Mouse (Mus musculus): ENCODE measurements at regions not wholly inside any gene's neighbourhood (a gene's known extent, or its start where the extent isn't known, plus 50 kb on each side); places are given as distances from the start of the nearest gene placed in this dataset.

DNA sequence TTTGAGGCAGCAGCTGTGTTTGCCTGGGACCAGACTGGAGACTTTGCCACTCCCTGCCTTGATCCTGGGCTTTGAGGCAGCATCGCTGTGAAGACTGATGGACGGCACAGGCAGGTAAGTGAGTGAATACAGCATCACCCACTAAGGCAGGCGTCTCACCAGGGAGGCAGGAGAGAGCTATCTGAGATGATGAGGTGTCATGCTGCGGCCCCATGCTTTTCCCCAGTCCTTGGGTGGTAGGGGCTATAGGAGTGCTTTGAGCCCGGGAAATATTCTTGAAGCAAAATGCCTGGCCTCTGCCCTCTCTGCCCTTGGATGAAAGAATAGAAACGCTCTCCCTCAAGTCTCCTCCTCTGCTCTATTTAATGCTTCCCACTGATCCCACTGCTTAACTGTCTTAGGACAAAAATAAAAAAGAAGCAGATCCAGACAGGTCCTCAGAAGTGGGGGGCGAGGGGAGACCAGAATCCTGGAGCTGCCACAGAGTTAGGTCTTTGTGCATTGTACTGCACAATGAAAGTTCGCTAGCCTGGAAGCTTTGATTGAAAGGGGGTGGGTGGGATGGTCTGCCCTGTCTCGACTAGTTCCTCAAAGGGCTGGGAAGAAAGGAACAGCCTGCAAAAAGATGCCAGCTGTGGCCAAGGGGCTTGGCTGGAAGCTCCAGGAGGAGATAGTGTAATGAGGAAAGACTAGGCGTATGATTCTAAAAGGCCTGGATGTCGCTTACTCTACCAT, 117.4 kb upstream of the Cdh5 start:
- no peak for DNase-seq (ENCODE audit: low read depth, low spot score)
- Histone ChIP-seq H3K9me3 (ENCODE audit: control insufficient read depth, insufficient read depth, low read depth, low read length) (no peaks in the 10 kb centered on the region), H3K36me3 (ENCODE audit: control insufficient read depth, insufficient read depth, low read length, poor library complexity, severe bottlenecking) (no peaks in the 10 kb centered on the region), H3K27ac (ENCODE audit: insufficient read depth, low read depth, low read length, poor library complexity, severe bottlenecking) (no peak overlapping the region), H3K4me1 (ENCODE audit: control insufficient read depth in 2 of 2, insufficient read depth in 2 of 2, low read length in 2 of 2, poor library complexity in 1 of 2) (no peaks in the 10 kb centered on the region), H3K9ac (ENCODE audit: insufficient read depth, low read depth, low read length, poor library complexity, severe bottlenecking) (no peak overlapping the region), H3K4me3 (ENCODE audit: insufficient read depth in 1 of 2, low read depth in 1 of 2, low read length in 2 of 2, poor library complexity in 1 of 2, severe bottlenecking in 1 of 2) (no peak overlapping the region)
- in situ Hi-C loops (cut with MboI; ENCODE audit: low sequenced_read_pairs in 2 of 2, unreplicated experiment in 2 of 2): no loop called here
- no peak for TF ChIP-seq HCFC1 (IDR thresholded peaks at IDR 0.05; ENCODE audit: borderline replicate concordance, insufficient read depth, low read length)
- TF ChIP-seq CHD2 (IDR thresholded peaks at IDR 0.05; ENCODE audit: low read depth, low read length): no peak
- no peak for TF ChIP-seq ZC3H11A (IDR thresholded peaks at IDR 0.05; ENCODE audit: borderline replicate concordance, low read depth, low read length)
- no peak for TF ChIP-seq ZNF384 (IDR thresholded peaks at IDR 0.05; ENCODE audit: low read depth, low read length)
- no peak for TF ChIP-seq MAFK (IDR thresholded peaks at IDR 0.05; ENCODE audit: insufficient read depth, low read depth, low read length)

DNA sequence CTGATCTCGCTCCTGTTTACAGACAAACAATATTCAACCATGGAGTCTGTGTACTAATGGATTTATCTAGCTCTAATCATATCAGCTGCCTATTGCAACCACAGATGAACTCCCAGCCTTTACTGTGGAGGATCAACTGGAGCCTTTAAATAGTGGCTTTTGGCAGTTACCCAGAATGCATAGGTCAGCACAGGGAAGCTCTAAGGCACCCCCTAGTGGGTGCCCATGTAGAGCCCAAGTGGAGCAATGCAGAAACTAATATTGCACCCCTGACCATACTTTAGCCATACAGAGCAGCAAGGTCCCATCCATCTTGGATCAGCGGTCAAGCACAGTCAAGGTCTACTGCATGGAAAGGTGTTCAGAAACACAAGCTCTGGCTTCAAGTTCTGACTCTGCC, 115.8 kb upstream of the Cdh5 start:
- Histone ChIP-seq H3K27ac (ENCODE audit: insufficient read depth, low read depth, low read length, poor library complexity, severe bottlenecking) (no peak overlapping the region), H3K4me1 (ENCODE audit: control insufficient read depth in 2 of 2, insufficient read depth in 2 of 2, low read length in 2 of 2, poor library complexity in 1 of 2) (no peaks in the 10 kb centered on the region), H3K9me3 (ENCODE audit: control insufficient read depth, insufficient read depth, low read depth, low read length) (no peaks in the 10 kb centered on the region), H3K36me3 (ENCODE audit: control insufficient read depth, insufficient read depth, low read length, poor library complexity, severe bottlenecking) (no peaks in the 10 kb centered on the region), H3K4me3 (ENCODE audit: insufficient read depth in 1 of 2, low read depth in 1 of 2, low read length in 2 of 2, poor library complexity in 1 of 2, severe bottlenecking in 1 of 2) (no peak overlapping the region), H3K9ac (ENCODE audit: insufficient read depth, low read depth, low read length, poor library complexity, severe bottlenecking) (no peak overlapping the region)
- in situ Hi-C loops (cut with MboI; ENCODE audit: low sequenced_read_pairs in 2 of 2, unreplicated experiment in 2 of 2): no loop called here
- DNase-seq (ENCODE audit: low read depth, low spot score): no peak
- no peak for TF ChIP-seq CHD2 (IDR thresholded peaks at IDR 0.05; ENCODE audit: low read depth, low read length)
- no peak for TF ChIP-seq HCFC1 (IDR thresholded peaks at IDR 0.05; ENCODE audit: borderline replicate concordance, insufficient read depth, low read length)
- no peak for TF ChIP-seq ZNF384 (IDR thresholded peaks at IDR 0.05; ENCODE audit: low read depth, low read length)
- TF ChIP-seq ZC3H11A (IDR thresholded peaks at IDR 0.05; ENCODE audit: borderline replicate concordance, low read depth, low read length): no peak
- TF ChIP-seq MAFK (IDR thresholded peaks at IDR 0.05; ENCODE audit: insufficient read depth, low read depth, low read length): no peak

DNA sequence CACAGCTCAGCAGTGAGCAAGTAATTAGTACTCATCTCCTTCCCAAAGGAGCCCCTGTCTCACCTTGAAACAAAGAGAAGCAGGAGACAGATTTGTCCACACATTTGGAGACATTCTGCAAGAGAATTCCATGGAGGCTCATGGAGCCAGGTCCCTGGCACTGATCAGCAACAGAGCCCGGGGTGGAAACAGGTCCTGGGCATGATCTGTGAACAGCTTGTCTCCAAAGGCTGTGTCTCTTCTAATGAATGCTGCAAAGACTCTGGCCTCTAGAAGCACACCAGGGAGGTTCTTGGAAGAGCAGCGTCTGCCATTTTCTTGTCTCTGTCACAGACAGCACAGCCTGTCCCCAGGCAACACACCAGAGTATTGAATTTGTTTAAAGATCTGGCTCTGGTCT, 107.5 kb upstream of the Cdh5 start:
- Histone ChIP-seq H3K36me3 (ENCODE audit: control insufficient read depth, insufficient read depth, low read length, poor library complexity, severe bottlenecking) (no peaks in the 10 kb centered on the region), H3K9ac (ENCODE audit: insufficient read depth, low read depth, low read length, poor library complexity, severe bottlenecking) (no peak overlapping the region), H3K27ac (ENCODE audit: insufficient read depth, low read depth, low read length, poor library complexity, severe bottlenecking) (no peak overlapping the region), H3K9me3 (ENCODE audit: control insufficient read depth, insufficient read depth, low read depth, low read length) (no peaks in the 10 kb centered on the region), H3K4me1 (ENCODE audit: control insufficient read depth in 2 of 2, insufficient read depth in 2 of 2, low read length in 2 of 2, poor library complexity in 1 of 2) (no peaks in the 10 kb centered on the region), H3K4me3 (ENCODE audit: insufficient read depth in 1 of 2, low read depth in 1 of 2, low read length in 2 of 2, poor library complexity in 1 of 2, severe bottlenecking in 1 of 2) (no peak overlapping the region)
- no peak for TF ChIP-seq MAFK (IDR thresholded peaks at IDR 0.05; ENCODE audit: insufficient read depth, low read depth, low read length)
- no peak for TF ChIP-seq ZNF384 (IDR thresholded peaks at IDR 0.05; ENCODE audit: low read depth, low read length)
- no peak for TF ChIP-seq CHD2 (IDR thresholded peaks at IDR 0.05; ENCODE audit: low read depth, low read length)
- no peak for TF ChIP-seq HCFC1 (IDR thresholded peaks at IDR 0.05; ENCODE audit: borderline replicate concordance, insufficient read depth, low read length)
- TF ChIP-seq ZC3H11A (IDR thresholded peaks at IDR 0.05; ENCODE audit: borderline replicate concordance, low read depth, low read length): no peak
- DNase-seq (ENCODE audit: low read depth, low spot score): no peak
- in situ Hi-C loops (cut with MboI; ENCODE audit: low sequenced_read_pairs in 2 of 2, unreplicated experiment in 2 of 2): no loop called here

DNA sequence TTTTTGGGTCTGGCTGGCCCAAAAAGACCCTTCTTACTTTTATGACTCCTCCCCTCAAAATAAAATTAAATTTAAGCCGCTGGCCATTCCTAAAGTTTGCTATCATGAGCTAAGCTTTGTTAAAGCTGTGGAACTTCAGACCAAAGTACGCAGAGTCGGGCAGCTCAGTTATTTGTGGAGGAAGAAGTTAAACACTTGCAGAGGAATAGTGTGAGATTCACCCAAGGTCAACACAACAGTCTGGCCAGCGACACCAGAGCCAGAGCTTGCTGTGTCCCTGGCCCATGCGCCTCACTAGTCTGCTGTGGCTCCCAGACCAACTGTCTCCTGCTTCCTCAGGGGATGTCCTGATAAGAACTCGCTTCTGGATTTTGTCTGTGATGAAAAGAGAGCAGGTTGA, 103.3 kb upstream of the Cdh5 start:
- H3K36me3 ChIP-seq (ENCODE audit: control insufficient read depth, insufficient read depth, low read length, poor library complexity, severe bottlenecking): no peaks in the 10 kb centered on the region
- in situ Hi-C loops (cut with MboI; ENCODE audit: low sequenced_read_pairs in 2 of 2, unreplicated experiment in 2 of 2): no loop called here
- no peaks in the 10 kb centered on the region for H3K9me3 ChIP-seq (ENCODE audit: control insufficient read depth, insufficient read depth, low read depth, low read length)
- H3K4me1 ChIP-seq (ENCODE audit: control insufficient read depth in 2 of 2, insufficient read depth in 2 of 2, low read length in 2 of 2, poor library complexity in 1 of 2): no peaks in the 10 kb centered on the region
- no peak overlapping the region for H3K27ac ChIP-seq (ENCODE audit: insufficient read depth, low read depth, low read length, poor library complexity, severe bottlenecking)
- no peak for DNase-seq (ENCODE audit: low read depth, low spot score)
- H3K4me3 ChIP-seq (ENCODE audit: insufficient read depth in 1 of 2, low read depth in 1 of 2, low read length in 2 of 2, poor library complexity in 1 of 2, severe bottlenecking in 1 of 2): no peak overlapping the region
- TF ChIP-seq CHD2 (IDR thresholded peaks at IDR 0.05; ENCODE audit: low read depth, low read length): no peak
- no peak for TF ChIP-seq HCFC1 (IDR thresholded peaks at IDR 0.05; ENCODE audit: borderline replicate concordance, insufficient read depth, low read length)
- TF ChIP-seq MAFK (IDR thresholded peaks at IDR 0.05; ENCODE audit: insufficient read depth, low read depth, low read length): no peak
- TF ChIP-seq ZC3H11A (IDR thresholded peaks at IDR 0.05; ENCODE audit: borderline replicate concordance, low read depth, low read length): no peak
- no peak for TF ChIP-seq ZNF384 (IDR thresholded peaks at IDR 0.05; ENCODE audit: low read depth, low read length)
- no peak overlapping the region for H3K9ac ChIP-seq (ENCODE audit: insufficient read depth, low read depth, low read length, poor library complexity, severe bottlenecking)
